Mouse (Mus musculus): ENCODE results near the gene Tap2. TPM values are rescaled to one million over a fixed set of nuclear protein-coding genes. Genes with fewer than 3 reads are reported as not detected.

The Tap2 gene
- polyA plus RNA-seq, 2 experiments = 2.9 to 3.1 TPM

DNA sequence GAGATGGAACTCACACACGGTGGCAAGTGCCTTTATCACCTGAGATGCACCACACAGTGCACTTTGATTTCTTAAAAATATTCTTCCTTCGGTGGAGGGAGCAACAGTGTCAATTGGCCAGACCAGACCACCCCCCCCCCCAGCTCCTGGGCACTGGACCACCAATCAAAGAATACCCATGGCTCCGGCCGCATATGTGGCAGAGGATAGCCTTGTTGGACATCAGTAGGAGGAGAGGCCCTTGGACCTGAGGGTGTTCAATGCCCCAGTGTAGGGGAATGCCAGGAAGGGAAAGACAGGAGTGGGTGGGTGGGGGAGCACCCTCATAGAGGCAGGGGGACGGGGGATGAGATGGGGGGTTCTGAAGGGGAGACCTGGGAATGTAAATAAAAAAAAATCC lies 3.4 kb downstream of the Tap2 start:
- H3K4me2 ChIP-seq (ENCODE audit: low read depth) = no peak overlapping the region
- H3K4me3 ChIP-seq (ENCODE audit: insufficient read depth in 1 of 2, low read depth in 2 of 2, low read length in 2 of 2) = no peak overlapping the region
- no peaks in the 10 kb centered on the region for H3K36me3 ChIP-seq (replicated peaks; ENCODE audit: control insufficient read depth, insufficient read depth, low read depth)
- H3K27ac ChIP-seq = no peak overlapping the region
- DNase-seq (ENCODE audit: low read depth in 3 of 3, low spot score in 3 of 3) = no peak
- H3K9me3 ChIP-seq (ENCODE audit: control insufficient read depth, low read length) = no peaks in the 10 kb centered on the region
- no peak for ATAC-seq (ENCODE audit: insufficient read depth)
- H3K4me1 ChIP-seq (replicated peaks; ENCODE audit: control insufficient read depth in 2 of 2, insufficient read depth in 2 of 2, low read length in 1 of 2) = peaks cover 7 to 12% of the 10 kb centered on the region in 2 experiments
- H3K9ac ChIP-seq (replicated peaks) = no peak overlapping the region
- no peaks in the 10 kb centered on the region for H3K27me3 ChIP-seq (ENCODE audit: control insufficient read depth, insufficient read depth, low read length)
- 72% methylated on average over 5 of the region's 5 CpGs for WGBS (ENCODE audit: insufficient replicate concordance)
- TF ChIP-seq EP300 (IDR thresholded peaks at IDR 0.05; ENCODE audit: low read depth) (no peak), CTCF (IDR thresholded peaks at IDR 0.05; ENCODE audit: low read depth) (no peak)

GRCm38 (mm10) chr17:34207456-34207855 lies 4.1 kb downstream of the Tap2 start:
- Histone ChIP-seq H3K4me2 (ENCODE audit: low read depth) (no peak overlapping the region), H3K27me3 (ENCODE audit: control insufficient read depth, insufficient read depth, low read length) (no peaks in the 10 kb centered on the region), H3K4me3 (ENCODE audit: insufficient read depth in 1 of 2, low read depth in 2 of 2, low read length in 2 of 2) (no peak overlapping the region), H3K9me3 (ENCODE audit: control insufficient read depth, low read length) (no peaks in the 10 kb centered on the region), H3K4me1 (replicated peaks; ENCODE audit: control insufficient read depth in 2 of 2, insufficient read depth in 2 of 2, low read length in 1 of 2) (peaks cover 7 to 12% of the 10 kb centered on the region in 2 experiments), H3K36me3 (replicated peaks; ENCODE audit: control insufficient read depth, insufficient read depth, low read depth) (no peaks in the 10 kb centered on the region), H3K9ac (replicated peaks) (no peak overlapping the region), H3K27ac (no peak overlapping the region)
- DNase-seq (ENCODE audit: low read depth in 3 of 3, low spot score in 3 of 3) = no peak
- TF ChIP-seq EP300 (IDR thresholded peaks at IDR 0.05; ENCODE audit: low read depth) = no peak
- WGBS (ENCODE audit: insufficient replicate concordance) = 38% methylated on average over 3 of the region's 3 CpGs
- ATAC-seq (ENCODE audit: insufficient read depth) = no peak

DNA sequence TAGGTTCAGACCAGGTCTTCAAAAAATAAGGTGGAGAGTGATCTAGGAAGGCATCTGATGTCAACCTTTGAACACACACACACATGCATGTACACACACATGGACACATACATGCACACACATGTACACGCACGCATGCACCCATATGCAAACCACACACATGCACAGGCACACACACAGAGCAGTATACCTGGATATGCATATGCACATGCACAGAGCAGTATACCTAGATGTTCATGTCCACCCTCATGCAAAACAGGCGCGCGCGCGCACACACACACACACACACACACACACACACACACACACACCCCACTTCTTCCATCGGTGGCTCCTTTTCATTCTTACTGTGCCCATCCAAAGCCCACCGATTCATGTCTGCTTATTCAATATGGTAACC lies 4.5 kb downstream of the Tap2 start:
- Histone ChIP-seq H3K4me3 (ENCODE audit: insufficient read depth in 1 of 2, low read depth in 2 of 2, low read length in 2 of 2) (no peak overlapping the region), H3K27me3 (ENCODE audit: control insufficient read depth, insufficient read depth, low read length) (no peaks in the 10 kb centered on the region), H3K9ac (replicated peaks) (no peak overlapping the region), H3K9me3 (ENCODE audit: control insufficient read depth, low read length) (no peaks in the 10 kb centered on the region), H3K4me2 (ENCODE audit: low read depth) (no peak overlapping the region), H3K27ac (no peak overlapping the region), H3K36me3 (replicated peaks; ENCODE audit: control insufficient read depth, insufficient read depth, low read depth) (no peaks in the 10 kb centered on the region), H3K4me1 (replicated peaks; ENCODE audit: control insufficient read depth in 2 of 2, insufficient read depth in 2 of 2, low read length in 1 of 2) (peaks cover 7 to 12% of the 10 kb centered on the region in 2 experiments)
- ATAC-seq (ENCODE audit: insufficient read depth) (no peak), DNase-seq (ENCODE audit: low read depth in 3 of 3, low spot score in 3 of 3) (no peak)
- WGBS (ENCODE audit: insufficient replicate concordance) = 89% methylated on average over 9 of the region's 9 CpGs
- TF ChIP-seq EP300 (IDR thresholded peaks at IDR 0.05; ENCODE audit: low read depth) (no peak), CTCF (IDR thresholded peaks at IDR 0.05; ENCODE audit: low read depth) (no peak)

DNA sequence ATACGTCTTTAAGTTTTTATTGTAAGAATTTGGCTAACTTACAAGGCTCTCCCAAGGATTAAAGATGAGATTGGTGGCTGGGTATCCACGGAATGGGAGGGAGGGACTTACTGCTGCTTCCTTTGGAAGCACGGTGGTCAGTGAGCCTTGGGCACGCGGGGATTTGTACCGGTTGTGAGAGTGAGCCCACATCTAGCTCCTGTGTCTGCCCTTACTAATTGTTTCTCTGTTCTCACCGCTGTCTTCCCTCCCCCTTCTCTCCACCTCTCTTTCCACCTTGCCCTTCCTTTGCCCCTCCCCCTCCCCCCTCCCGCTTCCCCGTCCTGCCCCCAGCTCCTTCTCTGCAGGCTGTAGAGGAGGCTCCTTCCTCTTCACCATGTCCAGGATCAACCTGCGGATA lies 5.1 kb downstream of the Tap2 start:
- TF ChIP-seq EP300 (IDR thresholded peaks at IDR 0.05; ENCODE audit: low read depth) (no peak), CTCF (IDR thresholded peaks at IDR 0.05; ENCODE audit: low read depth) (no peak)
- Histone ChIP-seq H3K4me1 (replicated peaks; ENCODE audit: control insufficient read depth in 2 of 2, insufficient read depth in 2 of 2, low read length in 1 of 2) (peaks cover 7 to 12% of the 10 kb centered on the region in 2 experiments), H3K9ac (replicated peaks) (no peak overlapping the region), H3K27ac (no peak overlapping the region), H3K4me2 (ENCODE audit: low read depth) (no peak overlapping the region), H3K36me3 (replicated peaks; ENCODE audit: control insufficient read depth, insufficient read depth, low read depth) (no peaks in the 10 kb centered on the region), H3K27me3 (ENCODE audit: control insufficient read depth, insufficient read depth, low read length) (no peaks in the 10 kb centered on the region), H3K4me3 (ENCODE audit: insufficient read depth in 1 of 2, low read depth in 2 of 2, low read length in 2 of 2) (no peak overlapping the region), H3K9me3 (ENCODE audit: control insufficient read depth, low read length) (no peaks in the 10 kb centered on the region)
- no peak for ATAC-seq (ENCODE audit: insufficient read depth)
- 42% methylated on average over 8 of the region's 10 CpGs for WGBS (ENCODE audit: insufficient replicate concordance)
- no peak for DNase-seq (ENCODE audit: low read depth in 3 of 3, low spot score in 3 of 3)

GRCm38 (mm10) chr17:34209680-34210079 lies 6.4 kb downstream of the Tap2 start:
- no peak overlapping the region for H3K4me2 ChIP-seq (ENCODE audit: low read depth)
- H3K36me3 ChIP-seq (replicated peaks; ENCODE audit: control insufficient read depth, insufficient read depth, low read depth) = no peaks in the 10 kb centered on the region
- H3K4me1 ChIP-seq (replicated peaks; ENCODE audit: control insufficient read depth in 2 of 2, insufficient read depth in 2 of 2, low read length in 1 of 2) = peaks cover 7 to 12% of the 10 kb centered on the region in 2 experiments
- H3K9ac ChIP-seq (replicated peaks) = no peak overlapping the region
- no peaks in the 10 kb centered on the region for H3K27me3 ChIP-seq (ENCODE audit: control insufficient read depth, insufficient read depth, low read length)
- no peaks in the 10 kb centered on the region for H3K9me3 ChIP-seq (ENCODE audit: control insufficient read depth, low read length)
- DNase-seq (ENCODE audit: low read depth in 3 of 3, low spot score in 3 of 3) (no peak), ATAC-seq (ENCODE audit: insufficient read depth) (no peak)
- TF ChIP-seq EP300 (IDR thresholded peaks at IDR 0.05; ENCODE audit: low read depth) (no peak), CTCF (IDR thresholded peaks at IDR 0.05; ENCODE audit: low read depth) (peak; percentile 77)
- 52% methylated on average over 3 of the region's 3 CpGs for WGBS (ENCODE audit: insufficient replicate concordance)
- H3K27ac ChIP-seq = no peak overlapping the region
- no peak overlapping the region for H3K4me3 ChIP-seq (ENCODE audit: insufficient read depth in 1 of 2, low read depth in 2 of 2, low read length in 2 of 2)

All from liver, embryonic 14.5 days (tissue).